ENCODE assay signal across 17 mouse cellular contexts in the genomic region with DNA sequence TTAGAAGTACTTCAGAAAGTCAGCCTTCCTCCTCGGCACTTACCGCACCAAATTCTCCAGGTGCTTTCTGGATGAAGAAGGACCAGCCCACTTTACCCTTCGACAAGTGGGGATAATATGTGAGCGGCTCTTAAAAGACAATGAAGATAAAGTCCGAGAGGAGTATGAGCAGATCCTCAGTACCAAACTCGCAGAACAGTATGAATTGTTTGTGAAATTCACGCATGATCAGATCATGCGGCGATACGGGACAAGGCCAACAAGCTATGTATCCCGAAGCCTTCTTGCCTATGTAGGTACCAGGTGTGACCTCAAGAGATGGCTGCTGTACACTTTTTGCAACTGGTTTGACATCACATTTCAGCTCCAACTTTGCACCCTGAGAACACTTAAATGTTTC. TPM values are rescaled to one million over a fixed set of nuclear protein-coding genes. Genes with fewer than 3 reads are reported as not detected.
DNase-seq lines count a peak whose midpoint lies in the region; ATAC-seq and TF ChIP-seq lines count a peak whose summit lies in the region.
"Not testable (repeated sequence)": the region's sequence is repeated elsewhere in the genome, so short reads cannot be mapped to it uniquely, and the experiment has no call there.
"Had no signal": no experiment of that assay in that cellular context is flagged by ENCODE, and none has a peak within 500 bp of the region (broad histone marks: within the 10 kb centered on the region; RNA-seq: fewer than 3 reads in every experiment).

No protein-coding gene starts in this region.

- not testable (repeated sequence) for H3K9me3 ChIP-seq in embryonic facial prominence, embryonic 15.5 days (replicated peaks); hindbrain, embryonic 10.5 days; intestine, embryonic 15.5 days; limb, embryonic 14.5 days (ENCODE audit: control insufficient read depth, low read length); midbrain, embryonic 11.5 days (ENCODE audit: control insufficient read depth, low read length); neural tube, embryonic 15.5 days (replicated peaks)

- ATAC-seq in embryonic facial prominence, embryonic 15.5 days (ENCODE audit: insufficient number of reproducible peaks, low FRiP score, low TSS enrichment, low read depth); intestine, embryonic 15.5 days; limb, embryonic 14.5 days (ENCODE audit: low FRiP score, low read depth); midbrain, embryonic 11.5 days (ENCODE audit: low FRiP score); neural tube, embryonic 15.5 days (ENCODE audit: low FRiP score): not testable (repeated sequence)

- H3K4me1 ChIP-seq in embryonic facial prominence, embryonic 15.5 days = peaks cover 13% of the 10 kb centered on the region
- peaks cover 13% of the 10 kb centered on the region for H3K4me1 ChIP-seq in hindbrain, embryonic 10.5 days (replicated peaks)
- not testable (repeated sequence) for H3K4me1 ChIP-seq in intestine, embryonic 15.5 days (replicated peaks); limb, embryonic 14.5 days (ENCODE audit: control insufficient read depth, insufficient read depth, low read length); midbrain, embryonic 11.5 days (ENCODE audit: control insufficient read depth, insufficient read depth, low read length)
- peaks cover 11% of the 10 kb centered on the region for H3K4me1 ChIP-seq in neural tube, embryonic 15.5 days

- intact Hi-C loops in gastrocnemius, adult 2 months (cut with DNase I) = not testable (repeated sequence)

- H3K4me2 ChIP-seq in embryonic facial prominence, embryonic 15.5 days (replicated peaks) = peak overlapping the region; percentile 65
- H3K4me2 ChIP-seq in intestine, embryonic 15.5 days (replicated peaks) = peak overlapping the region; percentile 72
- H3K4me2 ChIP-seq in limb, embryonic 14.5 days (replicated peaks; ENCODE audit: low read depth, low read length, severe bottlenecking) = peak overlapping the region; percentile 57; the same call in 1 of the 2 replicates
- peak overlapping the region; percentile 42; the same call in 1 of the 2 replicates for H3K4me2 ChIP-seq in midbrain, embryonic 11.5 days
- H3K4me2 ChIP-seq in neural tube, embryonic 15.5 days = peak overlapping the region; percentile 56

- H3K27ac ChIP-seq in embryonic facial prominence, embryonic 15.5 days (replicated peaks); gastrocnemius, adult 2 months; hindbrain, embryonic 10.5 days; intestine, embryonic 15.5 days; limb, embryonic 14.5 days (replicated peaks; ENCODE audit: low read depth, low read length); midbrain, embryonic 11.5 days (ENCODE audit: low read depth, low read length); neural tube, embryonic 15.5 days (replicated peaks): not testable (repeated sequence)

- peaks cover 79% of the 10 kb centered on the region for H3K27me3 ChIP-seq in embryonic facial prominence, embryonic 15.5 days
- peaks cover 98% of the 10 kb centered on the region for H3K27me3 ChIP-seq in hindbrain, embryonic 10.5 days (ENCODE audit: insufficient read depth, poor library complexity, severe bottlenecking)
- peaks cover 56% of the 10 kb centered on the region for H3K27me3 ChIP-seq in intestine, embryonic 15.5 days (replicated peaks)
- H3K27me3 ChIP-seq in limb, embryonic 14.5 days (ENCODE audit: control insufficient read depth, insufficient read depth, low read length) = peaks cover 58% of the 10 kb centered on the region
- peaks cover 43% of the 10 kb centered on the region for H3K27me3 ChIP-seq in midbrain, embryonic 11.5 days (ENCODE audit: control insufficient read depth, insufficient read depth, low read length)
- H3K27me3 ChIP-seq in neural tube, embryonic 15.5 days (replicated peaks) = peaks cover 67% of the 10 kb centered on the region

- 10% methylated on average over 11 of the region's 11 CpGs for WGBS in embryonic facial prominence, embryonic 15.5 days
- whole genome bisulfite sequencing in hindbrain, embryonic 10.5 days = 9% methylated on average over 11 of the region's 11 CpGs
- WGBS in intestine, embryonic 15.5 days = 13% methylated on average over 11 of the region's 11 CpGs
- 10% methylated on average over 11 of the region's 11 CpGs for WGBS in limb, embryonic 14.5 days
- WGBS in midbrain, embryonic 11.5 days = 14% methylated on average over 11 of the region's 11 CpGs
- WGBS in neural tube, embryonic 15.5 days = 7% methylated on average over 11 of the region's 11 CpGs

- H3K36me3 ChIP-seq in embryonic facial prominence, embryonic 15.5 days; hindbrain, embryonic 10.5 days; intestine, embryonic 15.5 days; limb, embryonic 14.5 days (ENCODE audit: control insufficient read depth, insufficient read depth, low read length); midbrain, embryonic 11.5 days (ENCODE audit: control insufficient read depth, insufficient read depth, low read length); neural tube, embryonic 15.5 days: not testable (repeated sequence)

- not testable (repeated sequence) for DNase-seq in gastrocnemius, adult 2 months; hindbrain, embryonic 10.5 days (ENCODE audit: low spot score); limb, embryonic 14.5 days (ENCODE audit: low spot score)
- DNase-seq in midbrain, embryonic 11.5 days (ENCODE audit: low spot score, missing footprints) = peak; percentile 85

- peak overlapping the region; percentile 41 for H3K4me3 ChIP-seq in embryonic facial prominence, embryonic 15.5 days (replicated peaks)
- peak overlapping the region; percentile 43 for H3K4me3 ChIP-seq in gastrocnemius, adult 2 months
- H3K4me3 ChIP-seq in hindbrain, embryonic 10.5 days = peak overlapping the region; percentile 39; the same call in 1 of the 2 replicates
- peak overlapping the region; percentile 34 for H3K4me3 ChIP-seq in intestine, embryonic 15.5 days (replicated peaks)
- peak overlapping the region; percentile 31 for H3K4me3 ChIP-seq in limb, embryonic 14.5 days (replicated peaks; ENCODE audit: low read length)
- H3K4me3 ChIP-seq in midbrain, embryonic 11.5 days (ENCODE audit: low read depth, low read length) = not testable (repeated sequence)
- H3K4me3 ChIP-seq in neural tube, embryonic 15.5 days (replicated peaks) = peak overlapping the region; percentile 28

- not testable (repeated sequence) for TF ChIP-seq CTCF in gastrocnemius, adult 2 months (IDR thresholded peaks at IDR 0.05)

- H3K9ac ChIP-seq in embryonic facial prominence, embryonic 15.5 days; intestine, embryonic 15.5 days; limb, embryonic 14.5 days (ENCODE audit: low read depth, low read length, severe bottlenecking); midbrain, embryonic 11.5 days (ENCODE audit: low read length); neural tube, embryonic 15.5 days (replicated peaks): not testable (repeated sequence)

- TF ChIP-seq POLR2A in limb, embryonic 14.5 days (IDR thresholded peaks at IDR 0.05; ENCODE audit: borderline replicate concordance, extremely low read depth, insufficient read depth, insufficient read length) = not testable (repeated sequence)

RNA-seq across cellular contexts. Expression of a gene that starts 10.1 kb away (rescaled TPM):
- polyA plus RNA-seq in embryonic facial prominence, embryonic 15.5 days (2015; fragmentation: Nextera tagmentation; extraction: Ambion mirVana) = 0.33 TPM in 1 of 2 replicates, not detected in the other
- total RNA-seq in gastrocnemius, adult 2 months (2021) = not detected
- polyA plus RNA-seq in hindbrain, embryonic 10.5 days (2016; fragmentation: Nextera tagmentation; extraction: Ambion mirVana) = 0.22 TPM in 1 of 2 replicates, not detected in the other
- 1.2 and 2.2 TPM in 2 replicates for polyA plus RNA-seq in intestine, embryonic 15.5 days (2015; fragmentation: Nextera tagmentation; extraction: Ambion mirVana)
- 0.05 TPM in 1 of 2 replicates, not detected in the other for polyA plus RNA-seq in limb, embryonic 14.5 days (2012; rRNA removed)
- polyA plus RNA-seq in limb, embryonic 14.5 days (2014; fragmentation: Nextera tagmentation; extraction: Ambion mirVana) = not detected in 2 replicates
- polyA plus RNA-seq in midbrain, embryonic 11.5 days (2014; fragmentation: Nextera tagmentation; extraction: Ambion mirVana) = 0.16 TPM in 1 of 2 replicates, not detected in the other
- polyA plus RNA-seq in neural tube, embryonic 15.5 days (2015; fragmentation: Nextera tagmentation; extraction: Ambion mirVana) = not detected in 2 replicates
- total RNA-seq: ES-E14; gastrocnemius, adult 18-20 months; heart, postnatal 4 days; layer of hippocampus, adult 2 months; left cerebral cortex, adult 18-20 months; megakaryocyte progenitor cell, adult 5-6 weeks had no signal
- polyA plus RNA-seq: C2C12; limb, embryonic 10.5 days; myocyte had no signal

RNA-seq across cellular contexts. Expression of a gene that starts 29.0 kb away (rescaled TPM):
- polyA plus RNA-seq in embryonic facial prominence, embryonic 15.5 days (2015; fragmentation: Nextera tagmentation; extraction: Ambion mirVana) = not detected in 2 replicates
- total RNA-seq in gastrocnemius, adult 2 months (2021) = not detected
- not detected in 2 replicates for polyA plus RNA-seq in hindbrain, embryonic 10.5 days (2016; fragmentation: Nextera tagmentation; extraction: Ambion mirVana)
- polyA plus RNA-seq in intestine, embryonic 15.5 days (2015; fragmentation: Nextera tagmentation; extraction: Ambion mirVana) = 1.4 and 1.5 TPM in 2 replicates
- polyA plus RNA-seq in limb, embryonic 14.5 days (2012; rRNA removed) = not detected in 2 replicates
- polyA plus RNA-seq in limb, embryonic 14.5 days (2014; fragmentation: Nextera tagmentation; extraction: Ambion mirVana) = not detected in 2 replicates
- polyA plus RNA-seq in midbrain, embryonic 11.5 days (2014; fragmentation: Nextera tagmentation; extraction: Ambion mirVana) = not detected in 2 replicates
- not detected in 2 replicates for polyA plus RNA-seq in neural tube, embryonic 15.5 days (2015; fragmentation: Nextera tagmentation; extraction: Ambion mirVana)
- total RNA-seq: ES-E14; gastrocnemius, adult 18-20 months; heart, postnatal 4 days; layer of hippocampus, adult 2 months; left cerebral cortex, adult 18-20 months; megakaryocyte progenitor cell, adult 5-6 weeks had no signal
- polyA plus RNA-seq: C2C12; limb, embryonic 10.5 days; myocyte; spleen, adult 2 months had no signal

RNA-seq across cellular contexts. Expression of a gene that starts 31.8 kb away (rescaled TPM):
- polyA plus RNA-seq in embryonic facial prominence, embryonic 15.5 days (2015; fragmentation: Nextera tagmentation; extraction: Ambion mirVana) = not detected in 2 replicates
- not detected for total RNA-seq in gastrocnemius, adult 2 months (2021)
- not detected in 2 replicates for polyA plus RNA-seq in hindbrain, embryonic 10.5 days (2016; fragmentation: Nextera tagmentation; extraction: Ambion mirVana)
- 24.3 and 30.1 TPM in 2 replicates for polyA plus RNA-seq in intestine, embryonic 15.5 days (2015; fragmentation: Nextera tagmentation; extraction: Ambion mirVana)
- polyA plus RNA-seq in limb, embryonic 14.5 days (2012; rRNA removed) = 0.09 TPM in 1 of 2 replicates, not detected in the other
- not detected in 2 replicates for polyA plus RNA-seq in limb, embryonic 14.5 days (2014; fragmentation: Nextera tagmentation; extraction: Ambion mirVana)
- not detected in 2 replicates for polyA plus RNA-seq in midbrain, embryonic 11.5 days (2014; fragmentation: Nextera tagmentation; extraction: Ambion mirVana)
- polyA plus RNA-seq in neural tube, embryonic 15.5 days (2015; fragmentation: Nextera tagmentation; extraction: Ambion mirVana) = 0.57 TPM in 1 of 2 replicates, not detected in the other
- total RNA-seq: gastrocnemius, adult 18-20 months; heart, postnatal 4 days; layer of hippocampus, adult 2 months; megakaryocyte progenitor cell, adult 5-6 weeks had no signal
- polyA plus RNA-seq: C2C12; limb, embryonic 10.5 days; myocyte; spleen, adult 2 months had no signal

RNA-seq across cellular contexts. Expression of a gene that starts 36.8 kb away (rescaled TPM):
- polyA plus RNA-seq in embryonic facial prominence, embryonic 15.5 days (2015; fragmentation: Nextera tagmentation; extraction: Ambion mirVana) = not detected in 2 replicates
- not detected for total RNA-seq in gastrocnemius, adult 2 months (2021)
- polyA plus RNA-seq in hindbrain, embryonic 10.5 days (2016; fragmentation: Nextera tagmentation; extraction: Ambion mirVana) = not detected in 2 replicates
- 0.11 TPM in 2 replicates for polyA plus RNA-seq in intestine, embryonic 15.5 days (2015; fragmentation: Nextera tagmentation; extraction: Ambion mirVana)
- polyA plus RNA-seq in limb, embryonic 14.5 days (2012; rRNA removed) = not detected in 2 replicates
- not detected in 2 replicates for polyA plus RNA-seq in limb, embryonic 14.5 days (2014; fragmentation: Nextera tagmentation; extraction: Ambion mirVana)
- polyA plus RNA-seq in midbrain, embryonic 11.5 days (2014; fragmentation: Nextera tagmentation; extraction: Ambion mirVana) = not detected in 2 replicates
- polyA plus RNA-seq in neural tube, embryonic 15.5 days (2015; fragmentation: Nextera tagmentation; extraction: Ambion mirVana) = not detected in 2 replicates
- total RNA-seq: ES-E14; gastrocnemius, adult 18-20 months; heart, postnatal 4 days; left cerebral cortex, adult 18-20 months had no signal
- polyA plus RNA-seq: C2C12; limb, embryonic 10.5 days; myocyte had no signal

Comparison
In these comparisons a context has a peak if more than half of its experiments do, and no peak if none do; other contexts are left out.
1. RNA of a gene that starts 31.8 kb away (polyA plus RNA-seq): 24.3 to 30.1 TPM in intestine, embryonic 15.5 days; 0.09 TPM in limb, embryonic 14.5 days, not detected in embryonic facial prominence, embryonic 15.5 days, not detected in hindbrain, embryonic 10.5 days, not detected in midbrain, embryonic 11.5 days and 0.57 TPM in neural tube, embryonic 15.5 days; every median in the first group is over 10 times any median in the second.
2. Peak in every context shown above with its lines, with median percentiles within 50 percentile points of each other: H3K4me2 ChIP-seq.